Mouse (Mus musculus) forebrain, postnatal 0 days (tissue): ENCODE measurements at regions not wholly inside any gene's neighbourhood (a gene's known extent, or its start where the extent isn't known, plus 50 kb on each side); places are given as distances from the start of the nearest gene placed in this dataset.
A peak's percentile ranks its signal among the peaks of the same experiment; 100 is the strongest.

ENCODE experiments used
- ATAC-seq: fragments of 200-750 bp; cut with Nextera tagmentation; 2 replicates; pipeline ENCODE4 v1.8.0; 2017; ENCODE audit warnings: mild to moderate bottlenecking, moderate library complexity
- DNase-seq: peaks from one replicate; pipeline ENCODE4 v3.0.0-alpha.2; 2015
- H3K27ac ChIP-seq: fragments of 300-500 bp; sonication (generic); 2 replicates; pipeline ENCODE4 v1.5.1; 2014; ENCODE audit warnings: low read depth, mild to moderate bottlenecking, antibody characterized with exemption, low read length, moderate library complexity, mixed read lengths
- H3K27me3 ChIP-seq: fragments of 300-500 bp; sonication (generic); 2 replicates; pipeline ENCODE4 v1.6.1; 2014; ENCODE audit warnings: mild to moderate bottlenecking, low read length, mixed read lengths; ENCODE audit not compliant: insufficient read depth
- H3K36me3 ChIP-seq: fragments of 300-500 bp; sonication (generic); 2 replicates; pipeline ENCODE4 v1.6.1; 2014; ENCODE audit warnings: mild to moderate bottlenecking, moderate library complexity; ENCODE audit not compliant: insufficient read depth
- H3K4me1 ChIP-seq: fragments of 300-500 bp; sonication (generic); 2 replicates; pipeline ENCODE4 v1.6.1; 2014; ENCODE audit warnings: antibody characterized with exemption; ENCODE audit not compliant: insufficient read depth
- H3K4me2 ChIP-seq: fragments of 300-500 bp; sonication (generic); 2 replicates; pipeline ENCODE4 v1.6.1; 2014; ENCODE audit warnings: low read depth, mild to moderate bottlenecking, moderate library complexity
- H3K4me3 ChIP-seq: fragments of 300-500 bp; sonication (generic); 2 replicates; pipeline ENCODE4 v1.5.1; 2014; ENCODE audit warnings: low read depth, low read length, mixed read lengths
- H3K9ac ChIP-seq: fragments of 300-500 bp; sonication (generic); 2 replicates; pipeline ENCODE4 v1.6.1; 2014; ENCODE audit warnings: mild to moderate bottlenecking
- H3K9me3 ChIP-seq: fragments of 300-500 bp; sonication (generic); 2 replicates; pipeline ENCODE4 v1.6.1; 2016; ENCODE audit warnings: low read length
- CTCF ChIP-seq: sonication (generic); IDR thresholded peaks from 2 replicates; pipeline ENCODE4 v1.5.1; 2016; ENCODE audit warnings: antibody characterized with exemption, control low read depth, low read depth
- WGBS: fragments of 180-500 bp; shearing (Covaris S2); extraction: QIAGEN DNeasy Blood & Tissue Kit; methylation state at CpG from one replicate; pipeline ENCODE4 v1.1.7; 2014; 5-methylcytosine and 5-hydroxymethylcytosine counted together

DNA sequence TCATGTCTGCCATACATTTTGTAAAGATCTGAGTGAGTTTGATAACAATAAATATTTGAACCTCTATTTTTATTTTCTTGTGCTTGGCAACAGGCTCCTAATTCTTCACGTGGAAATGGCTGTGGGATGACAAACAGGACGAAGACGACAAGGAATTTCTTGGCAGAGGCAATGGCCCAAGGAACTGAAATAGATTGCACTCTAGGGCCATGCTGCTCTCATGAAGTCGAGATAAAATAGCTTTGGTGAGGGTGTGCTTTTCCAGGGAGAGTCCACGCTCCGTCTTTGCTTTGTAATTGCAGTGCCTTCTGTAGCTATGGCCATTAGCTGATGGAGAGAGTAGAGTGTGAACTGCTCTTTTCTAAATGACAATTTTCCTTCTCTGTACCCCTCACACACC is 50.9 kb upstream of the 1810046K07Rik start:
- DNase-seq (no peak), ATAC-seq (no peak)
- Histone ChIP-seq H3K4me2 (no peak overlapping the region), H3K9me3 (no peaks in the 10 kb centered on the region), H3K9ac (no peak overlapping the region), H3K36me3 (no peaks in the 10 kb centered on the region), H3K27me3 (no peaks in the 10 kb centered on the region), H3K27ac (no peak overlapping the region), H3K4me1 (no peaks in the 10 kb centered on the region), H3K4me3 (no peak overlapping the region)
- TF ChIP-seq CTCF: no peak
- 77% methylated on average over 6 of the region's 6 CpGs for WGBS

GRCm38 (mm10) chr9:51393921-51394320 is 65.2 kb upstream of the 1810046K07Rik start:
- Histone ChIP-seq H3K9me3 (no peaks in the 10 kb centered on the region), H3K27me3 (no peaks in the 10 kb centered on the region), H3K4me2 (peak overlapping the region; percentile 10; the same call in 1 of the 2 replicates), H3K36me3 (no peaks in the 10 kb centered on the region), H3K4me3 (no peak overlapping the region), H3K9ac (no peak overlapping the region), H3K4me1 (no peaks in the 10 kb centered on the region), H3K27ac (no peak overlapping the region)
- no peak for TF ChIP-seq CTCF
- ATAC-seq (no peak), DNase-seq (no peak)
- WGBS: 60% methylated on average over 2 of the region's 2 CpGs

DNA sequence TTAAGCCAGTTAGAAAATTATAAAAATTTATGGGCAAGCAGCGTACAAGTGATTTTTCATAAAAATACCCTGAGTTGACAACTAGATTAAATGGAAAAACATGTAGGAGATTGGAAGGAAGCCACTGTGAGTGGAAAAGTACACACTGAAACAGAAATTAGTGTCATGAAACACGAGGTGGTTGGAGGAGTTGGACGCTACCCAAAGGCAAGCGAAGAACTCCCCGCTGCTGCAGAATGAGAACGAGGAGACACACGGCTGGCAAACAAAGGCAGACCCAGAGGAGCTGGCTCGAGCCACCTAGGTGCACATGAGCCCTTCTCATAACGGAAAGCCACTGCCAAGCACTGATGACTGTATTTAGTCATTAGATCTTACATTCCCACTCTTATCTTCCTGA is 65.7 kb upstream of the 1810046K07Rik start:
- Histone ChIP-seq H3K27ac (0 out of 2 replicates have a peak overlapping the region, but pooled peaks have one; percentile 29), H3K27me3 (no peaks in the 10 kb centered on the region), H3K4me1 (no peaks in the 10 kb centered on the region), H3K9me3 (no peaks in the 10 kb centered on the region), H3K9ac (peak overlapping the region; percentile 33; the same call in 1 of the 2 replicates), H3K4me3 (no peak overlapping the region), H3K36me3 (no peaks in the 10 kb centered on the region), H3K4me2 (peak overlapping the region; percentile 10; the same call in 1 of the 2 replicates)
- no peak for TF ChIP-seq CTCF
- 19% methylated on average over 9 of the region's 9 CpGs for WGBS
- ATAC-seq: peak; percentile 50; the same call in 1 of the 2 replicates
- peak; percentile 70 for DNase-seq

GRCm38 (mm10) chr9:51396801-51397200 is 68.1 kb upstream of the 1810046K07Rik start:
- no peaks in the 10 kb centered on the region for H3K36me3 ChIP-seq
- no peak overlapping the region for H3K27ac ChIP-seq
- no peak overlapping the region for H3K9ac ChIP-seq
- H3K4me3 ChIP-seq: no peak overlapping the region
- 90% methylated on average over 3 of the region's 3 CpGs for WGBS
- ATAC-seq: no peak
- no peak for DNase-seq
- TF ChIP-seq CTCF: no peak
- no peak overlapping the region for H3K4me2 ChIP-seq
- H3K27me3 ChIP-seq: no peaks in the 10 kb centered on the region
- no peaks in the 10 kb centered on the region for H3K9me3 ChIP-seq
- H3K4me1 ChIP-seq: no peaks in the 10 kb centered on the region

DNA sequence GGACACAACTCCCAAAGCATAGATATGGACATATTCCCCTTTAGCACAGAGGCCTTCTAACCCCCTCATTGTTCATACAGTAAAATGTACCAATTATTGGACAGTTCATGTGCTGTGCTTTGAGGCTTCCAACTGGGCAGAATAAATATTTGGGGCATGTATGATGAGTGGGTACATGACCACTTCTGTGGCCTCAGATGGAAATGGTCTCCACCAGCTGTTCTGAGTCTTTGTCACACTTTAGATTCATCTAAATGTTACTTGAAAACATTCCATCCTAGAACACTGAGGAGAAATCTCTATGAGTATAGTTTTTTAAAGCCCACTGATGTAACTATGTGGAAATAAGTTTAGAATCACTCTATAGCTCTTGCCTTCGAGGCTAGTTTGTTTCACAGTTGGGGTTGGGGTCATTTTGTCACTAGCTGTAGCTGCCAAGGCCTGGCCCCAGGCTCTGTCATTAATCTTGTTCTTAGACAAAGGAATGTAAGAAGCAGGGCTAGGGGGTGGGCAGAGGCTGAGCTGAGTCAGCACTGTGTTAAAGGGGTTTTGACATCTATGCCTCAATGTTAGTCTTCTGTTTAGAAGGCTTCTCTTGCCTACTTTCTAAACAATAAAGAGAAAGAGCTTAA is 69.0 kb upstream of the 1810046K07Rik start:
- no peak overlapping the region for H3K4me2 ChIP-seq
- H3K27me3 ChIP-seq: no peaks in the 10 kb centered on the region
- no peak overlapping the region for H3K27ac ChIP-seq
- no peaks in the 10 kb centered on the region for H3K9me3 ChIP-seq
- ATAC-seq (no peak), DNase-seq (no peak)
- no peaks in the 10 kb centered on the region for H3K4me1 ChIP-seq
- 13% methylated on average over 1 of the region's 1 CpGs for WGBS
- H3K9ac ChIP-seq: no peak overlapping the region
- TF ChIP-seq CTCF: no peak
- no peaks in the 10 kb centered on the region for H3K36me3 ChIP-seq
- H3K4me3 ChIP-seq: no peak overlapping the region

DNA sequence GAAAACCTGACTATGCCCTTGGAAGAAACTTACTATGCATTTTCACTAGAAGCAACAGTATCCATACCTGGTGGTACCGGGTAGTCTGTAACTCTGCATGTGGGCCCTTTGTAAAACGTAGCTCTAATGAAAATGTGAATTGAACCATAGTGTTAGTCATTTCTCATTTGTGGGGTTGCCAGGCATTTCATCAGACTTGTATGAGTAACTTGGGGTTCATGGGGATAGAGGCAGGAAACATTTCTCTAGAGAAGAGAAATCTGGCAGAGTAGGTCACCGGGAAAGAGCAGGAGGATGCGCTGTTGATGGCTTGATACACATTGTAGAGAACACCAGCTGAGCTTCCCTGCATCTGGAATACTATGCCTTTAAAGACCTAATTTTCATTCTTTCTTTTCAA is 70.2 kb upstream of the 1810046K07Rik start:
- no peak for TF ChIP-seq CTCF
- Histone ChIP-seq H3K4me3 (no peak overlapping the region), H3K4me2 (no peak overlapping the region), H3K9me3 (no peaks in the 10 kb centered on the region), H3K27me3 (no peaks in the 10 kb centered on the region), H3K36me3 (no peaks in the 10 kb centered on the region), H3K27ac (no peak overlapping the region), H3K9ac (no peak overlapping the region), H3K4me1 (no peaks in the 10 kb centered on the region)
- no peak for DNase-seq
- WGBS: 76% methylated on average over 4 of the region's 4 CpGs
- no peak for ATAC-seq

DNA sequence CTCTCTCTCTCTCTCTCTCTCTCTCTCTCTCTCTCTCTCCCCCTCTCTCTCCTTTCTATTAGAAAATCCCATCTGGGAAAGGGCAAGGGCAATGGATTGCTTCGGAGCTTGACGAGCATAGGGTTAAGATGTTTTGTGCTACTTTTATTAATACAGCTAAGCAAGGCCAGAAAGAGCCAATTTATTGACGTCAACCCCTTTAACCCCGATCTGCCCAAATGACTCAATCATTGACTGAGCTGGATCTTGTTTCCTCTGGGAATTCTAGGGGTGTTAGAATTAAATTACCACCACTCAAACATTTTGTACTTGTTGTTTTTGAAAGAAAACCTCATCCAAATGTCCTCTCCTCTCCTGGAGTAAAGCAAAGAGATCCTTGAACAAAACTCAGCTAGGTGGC is 70.6 kb upstream of the 1810046K07Rik start:
- ATAC-seq: no peak
- no peak overlapping the region for H3K4me2 ChIP-seq
- no peaks in the 10 kb centered on the region for H3K4me1 ChIP-seq
- no peak overlapping the region for H3K9ac ChIP-seq
- H3K4me3 ChIP-seq: no peak overlapping the region
- H3K9me3 ChIP-seq: no peaks in the 10 kb centered on the region
- H3K27me3 ChIP-seq: no peaks in the 10 kb centered on the region
- H3K27ac ChIP-seq: no peak overlapping the region
- TF ChIP-seq CTCF: no peak
- H3K36me3 ChIP-seq: no peaks in the 10 kb centered on the region
- WGBS: 55% methylated on average over 4 of the region's 4 CpGs
- no peak for DNase-seq
